Mouse (Mus musculus): ENCODE data around the gene Cdc6. TPM values are rescaled to one million over a fixed set of nuclear protein-coding genes. Genes with fewer than 3 reads are reported as not detected.

Cdc6 gene
- polyA plus RNA-seq (2015; fragmentation: Nextera tagmentation; extraction: Ambion mirVana): 34.0 and 38.3 TPM in 2 replicates

DNA sequence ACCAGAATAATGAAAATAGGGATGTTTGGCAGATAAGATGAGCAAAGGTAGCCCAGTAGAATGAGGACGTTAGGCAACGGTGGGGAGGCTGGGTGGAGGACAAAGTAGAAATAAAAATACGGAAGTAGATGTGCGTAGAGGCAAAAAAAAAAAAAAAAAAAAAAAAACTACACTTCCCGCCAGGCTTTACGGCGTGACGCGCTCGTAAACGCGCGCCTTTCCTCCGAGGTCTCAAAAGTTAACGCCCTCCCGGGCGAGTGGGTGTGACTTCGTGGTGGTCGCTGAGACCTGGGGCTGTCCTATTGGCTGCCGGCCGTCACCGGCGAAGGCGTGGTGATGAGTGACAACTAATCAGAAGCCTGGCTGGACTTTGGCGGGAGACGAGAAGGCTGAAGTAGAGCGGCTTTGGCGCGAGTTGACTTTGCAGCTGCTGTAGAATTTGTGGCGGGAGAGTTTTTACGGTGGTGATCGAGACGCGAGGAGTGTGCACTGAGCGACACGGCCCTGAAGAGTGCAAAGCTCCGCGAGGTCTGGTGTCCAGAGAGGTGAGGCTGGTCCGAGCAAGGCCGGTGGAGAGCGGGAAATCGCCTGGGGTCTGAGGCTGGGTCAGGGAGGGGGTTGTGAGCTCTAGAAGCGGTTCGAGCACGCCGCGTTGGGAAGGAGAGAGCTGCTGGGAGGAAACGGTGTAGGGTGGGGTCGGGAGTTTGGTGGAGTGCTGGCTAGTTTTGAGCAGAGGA is at the start of gene Cdc6:
Gene Cdc6 (plus strand): TSS at position 365 of the 737 bp plus-strand sequence.
- Histone ChIP-seq H3K9ac (ENCODE audit: low read length) (peak within 1 kb of the TSS; percentile 67), H3K27me3 (ENCODE audit: control insufficient read depth, insufficient read depth, low read depth, low read length) (no peaks in the 10 kb centered on the region), H3K36me3 (ENCODE audit: control insufficient read depth, insufficient read depth, low read length) (peaks cover 10% of the 10 kb centered on the region), H3K4me1 (replicated peaks; ENCODE audit: control insufficient read depth, insufficient read depth, low read length) (peaks cover 42% of the 10 kb centered on the region), H3K27ac (ENCODE audit: low read length) (peak within 1 kb of the TSS; percentile 51), H3K4me3 (ENCODE audit: low read length) (peak within 1 kb of the TSS; percentile 64), H3K4me2 (ENCODE audit: low read depth, low read length) (peak within 1 kb of the TSS; percentile 95), H3K9me3 (ENCODE audit: control insufficient read depth, low read length) (no peaks in the 10 kb centered on the region)
- ATAC-seq (ENCODE audit: low read depth): peak; percentile 98
- under 1% methylated on average over 49 of the region's 49 CpGs for WGBS

DNA sequence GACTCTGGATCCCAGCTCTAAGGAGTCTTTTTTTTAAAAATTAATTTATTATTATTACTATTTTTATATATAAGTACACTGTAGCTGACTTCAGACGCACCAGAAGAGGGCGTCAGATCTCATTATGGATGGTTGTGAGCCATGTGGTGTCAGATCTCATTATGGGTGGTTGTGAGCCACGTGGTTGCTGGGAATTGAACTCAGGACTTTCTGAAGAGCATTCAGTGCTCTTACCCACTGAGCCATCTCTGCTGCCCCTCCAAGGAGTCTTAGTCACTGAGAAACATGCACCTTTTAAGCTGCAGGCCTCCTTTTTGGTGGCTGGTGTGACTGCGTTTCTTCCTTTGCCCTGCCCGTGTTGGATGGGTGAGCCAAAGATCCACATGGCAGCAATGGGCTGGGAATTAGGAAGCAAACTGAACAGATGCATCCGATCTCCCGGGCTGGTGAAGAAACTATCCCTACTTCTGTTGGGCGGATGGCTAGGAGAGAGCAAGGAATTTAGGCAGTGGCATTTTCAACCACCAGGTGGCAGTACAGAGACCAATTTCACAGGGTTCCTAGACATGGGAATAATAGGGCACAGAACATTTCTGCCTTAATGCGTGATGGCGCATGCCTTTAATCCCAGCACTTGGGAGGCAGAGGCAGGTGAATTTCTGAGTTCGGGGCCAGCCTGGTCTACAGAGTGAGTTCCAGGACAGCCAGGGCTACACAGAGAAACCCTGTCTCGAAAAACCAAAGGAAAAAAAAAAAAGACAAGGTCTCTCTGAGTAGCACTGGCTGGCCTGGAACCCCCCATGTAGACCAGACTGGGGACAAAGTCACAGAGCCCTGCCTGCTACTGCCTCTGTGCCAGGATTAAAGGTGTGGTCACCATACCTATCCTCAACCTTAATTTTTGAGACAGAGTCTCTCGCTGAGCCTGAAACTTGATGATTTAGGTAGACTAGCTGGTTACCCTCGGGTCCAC is 48.6 kb upstream of the Cdc6 start:
- WGBS: 29% methylated on average over 14 of the region's 14 CpGs
- no peak overlapping the region for H3K27ac ChIP-seq (ENCODE audit: low read length)
- H3K4me2 ChIP-seq (ENCODE audit: low read depth, low read length): no peak overlapping the region
- no peak overlapping the region for H3K4me3 ChIP-seq (ENCODE audit: low read length)
- H3K4me1 ChIP-seq (replicated peaks; ENCODE audit: control insufficient read depth, insufficient read depth, low read length): peaks cover 5% of the 10 kb centered on the region
- H3K9ac ChIP-seq (ENCODE audit: low read length): 0 out of 2 replicates have a peak overlapping the region, but pooled peaks have one; percentile 28
- ATAC-seq (ENCODE audit: low read depth): peak; percentile 73
- no peaks in the 10 kb centered on the region for H3K36me3 ChIP-seq (ENCODE audit: control insufficient read depth, insufficient read depth, low read length)
- H3K27me3 ChIP-seq (ENCODE audit: control insufficient read depth, insufficient read depth, low read depth, low read length): no peaks in the 10 kb centered on the region
- no peaks in the 10 kb centered on the region for H3K9me3 ChIP-seq (ENCODE audit: control insufficient read depth, low read length)

DNA sequence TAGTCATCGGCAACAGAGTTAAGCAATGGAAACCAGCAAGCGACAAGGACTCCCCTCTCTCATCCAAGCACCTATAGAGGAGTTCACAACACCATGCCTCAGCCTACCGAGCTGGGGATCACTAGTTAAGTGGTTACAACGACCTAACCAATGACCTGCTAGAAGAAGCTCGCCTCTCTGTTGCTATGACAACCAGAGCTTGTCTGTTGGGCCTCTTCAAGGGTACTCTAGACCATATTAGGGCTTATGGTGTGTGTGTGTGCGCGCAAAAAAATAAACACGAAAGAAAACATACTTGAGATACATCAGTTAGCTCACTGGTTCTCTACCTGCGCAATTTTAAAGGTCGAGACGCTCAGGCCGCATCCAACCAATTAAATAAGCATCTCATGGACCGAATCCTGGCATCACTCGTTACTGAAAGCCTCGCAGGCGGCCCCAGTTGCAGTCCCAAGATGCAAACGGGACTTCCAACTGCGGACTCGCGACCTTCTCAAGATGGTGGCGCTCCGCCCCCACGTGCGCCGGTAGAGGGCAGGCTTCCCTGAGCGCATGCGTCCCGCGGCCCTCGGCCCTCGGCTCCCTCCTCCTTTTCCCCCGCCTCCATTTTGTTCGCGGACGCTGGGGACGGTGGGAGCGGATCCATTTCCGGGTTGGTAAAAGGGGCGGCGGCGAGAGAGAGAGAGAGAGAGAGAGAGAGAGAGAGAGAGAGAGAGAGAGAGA is 44.4 kb upstream of the Cdc6 start, which contains the start of gene Wipf2:
Gene Wipf2 (plus strand): TSS at position 611 of the 723 bp plus-strand sequence.
- peak; percentile 92 for ATAC-seq (ENCODE audit: low read depth)
- peak within 1 kb of the TSS; percentile 89 for H3K27ac ChIP-seq (ENCODE audit: low read length)
- peaks cover 6% of the 10 kb centered on the region for H3K4me1 ChIP-seq (replicated peaks; ENCODE audit: control insufficient read depth, insufficient read depth, low read length)
- no peaks in the 10 kb centered on the region for H3K27me3 ChIP-seq (ENCODE audit: control insufficient read depth, insufficient read depth, low read depth, low read length)
- peak within 1 kb of the TSS; percentile 87 for H3K4me2 ChIP-seq (ENCODE audit: low read depth, low read length)
- H3K9ac ChIP-seq (ENCODE audit: low read length): peak within 1 kb of the TSS; percentile 85
- 6% methylated on average over 31 of the region's 41 CpGs for WGBS
- H3K36me3 ChIP-seq (ENCODE audit: control insufficient read depth, insufficient read depth, low read length): peaks cover 12% of the 10 kb centered on the region
- no peaks in the 10 kb centered on the region for H3K9me3 ChIP-seq (ENCODE audit: control insufficient read depth, low read length)
- peak within 1 kb of the TSS; percentile 73 for H3K4me3 ChIP-seq (ENCODE audit: low read length)

DNA sequence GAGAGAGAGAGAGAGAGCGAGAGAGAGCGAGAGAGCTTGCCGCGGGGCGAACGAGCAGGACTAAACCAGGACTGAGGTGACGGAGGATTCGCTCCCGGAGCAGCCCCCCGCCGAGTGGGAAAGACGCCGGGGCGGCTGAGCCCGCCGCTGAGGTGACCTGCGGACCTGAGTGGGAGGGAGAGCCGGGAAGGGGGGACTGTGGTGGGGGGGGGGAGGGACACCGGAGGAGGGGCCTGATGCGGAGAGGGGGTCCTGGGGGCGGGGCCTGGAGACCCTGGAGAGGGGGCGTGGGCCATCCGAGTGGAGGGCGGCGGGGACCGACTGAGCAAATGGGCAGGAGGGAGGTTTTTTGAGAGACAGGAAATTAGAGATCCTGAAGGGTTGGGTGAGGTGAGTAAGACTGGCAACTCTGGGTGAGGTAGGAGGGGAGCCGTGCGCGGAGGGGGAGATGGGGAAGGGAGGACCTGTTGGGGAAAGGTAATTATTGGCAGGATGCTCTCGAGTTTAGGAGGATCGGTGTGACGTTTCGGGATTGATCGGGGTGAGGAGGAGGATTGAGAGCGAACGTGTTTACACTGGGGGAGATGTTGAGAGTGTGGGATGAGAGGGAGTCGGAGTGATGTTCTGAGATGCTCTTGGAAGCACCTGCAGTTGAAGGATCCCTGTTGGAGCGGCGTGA is 43.7 kb upstream of the Cdc6 start:
- Histone ChIP-seq H3K9me3 (ENCODE audit: control insufficient read depth, low read length) (no peaks in the 10 kb centered on the region), H3K9ac (ENCODE audit: low read length) (peak overlapping the region; percentile 85), H3K27ac (ENCODE audit: low read length) (peak overlapping the region; percentile 89), H3K4me1 (replicated peaks; ENCODE audit: control insufficient read depth, insufficient read depth, low read length) (peaks cover 6% of the 10 kb centered on the region), H3K4me3 (ENCODE audit: low read length) (peak overlapping the region; percentile 73), H3K27me3 (ENCODE audit: control insufficient read depth, insufficient read depth, low read depth, low read length) (no peaks in the 10 kb centered on the region), H3K4me2 (ENCODE audit: low read depth, low read length) (peak overlapping the region; percentile 87), H3K36me3 (ENCODE audit: control insufficient read depth, insufficient read depth, low read length) (peaks cover 12% of the 10 kb centered on the region)
- WGBS: under 1% methylated on average over 31 of the region's 39 CpGs
- ATAC-seq (ENCODE audit: low read depth): peak; percentile 73

DNA sequence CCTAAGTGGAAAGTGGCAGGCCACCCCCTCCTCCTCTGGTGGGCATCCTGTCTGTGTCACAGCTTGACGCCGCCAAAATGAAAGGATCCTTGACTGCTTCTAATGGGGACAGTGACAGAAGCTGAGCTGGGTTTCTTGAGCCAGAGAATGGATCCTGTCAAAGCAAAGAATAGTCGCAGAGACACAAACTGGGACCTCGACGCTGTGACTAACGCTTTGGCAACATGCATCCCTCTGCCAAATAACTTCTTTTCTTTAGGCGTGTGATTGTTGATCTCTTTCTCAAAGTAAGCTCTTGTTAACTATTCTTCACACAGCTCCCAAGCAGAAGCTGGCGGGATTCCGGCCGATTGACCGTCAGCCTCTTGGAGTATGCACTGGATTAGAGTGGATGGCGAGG is 40.3 kb upstream of the Cdc6 start:
- WGBS: 88% methylated on average over 12 of the region's 12 CpGs
- ATAC-seq (ENCODE audit: low read depth): no peak
- H3K4me1 ChIP-seq (replicated peaks; ENCODE audit: control insufficient read depth, insufficient read depth, low read length): peaks cover 11% of the 10 kb centered on the region
- H3K9ac ChIP-seq (ENCODE audit: low read length): no peak overlapping the region
- H3K27me3 ChIP-seq (ENCODE audit: control insufficient read depth, insufficient read depth, low read depth, low read length): no peaks in the 10 kb centered on the region
- peaks cover 14% of the 10 kb centered on the region for H3K36me3 ChIP-seq (ENCODE audit: control insufficient read depth, insufficient read depth, low read length)
- H3K4me3 ChIP-seq (ENCODE audit: low read length): no peak overlapping the region
- no peaks in the 10 kb centered on the region for H3K9me3 ChIP-seq (ENCODE audit: control insufficient read depth, low read length)
- H3K27ac ChIP-seq (ENCODE audit: low read length): no peak overlapping the region
- H3K4me2 ChIP-seq (ENCODE audit: low read depth, low read length): no peak overlapping the region

DNA sequence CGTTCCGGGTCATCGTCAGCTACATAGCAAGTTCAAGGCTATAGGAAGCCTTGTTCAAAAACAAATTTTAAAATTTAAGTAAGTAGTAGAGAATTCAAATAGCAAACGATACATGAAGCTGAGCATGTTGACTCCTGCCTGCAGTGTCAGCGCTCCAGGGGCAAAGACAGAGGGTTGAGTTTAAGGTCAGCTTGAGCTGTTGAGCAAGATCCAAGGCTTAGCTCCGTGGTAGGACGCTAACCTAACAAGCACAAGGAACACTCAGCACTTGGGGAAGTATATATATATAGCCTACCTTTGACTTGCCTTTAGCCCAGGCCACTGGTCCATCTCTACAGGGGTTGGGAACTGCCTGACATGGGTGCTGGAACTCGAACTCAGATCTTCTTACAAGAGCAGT is 37.7 kb upstream of the Cdc6 start:
- no peak for ATAC-seq (ENCODE audit: low read depth)
- no peak overlapping the region for H3K9ac ChIP-seq (ENCODE audit: low read length)
- peaks cover 17% of the 10 kb centered on the region for H3K36me3 ChIP-seq (ENCODE audit: control insufficient read depth, insufficient read depth, low read length)
- H3K27me3 ChIP-seq (ENCODE audit: control insufficient read depth, insufficient read depth, low read depth, low read length): no peaks in the 10 kb centered on the region
- H3K27ac ChIP-seq (ENCODE audit: low read length): no peak overlapping the region
- H3K4me3 ChIP-seq (ENCODE audit: low read length): no peak overlapping the region
- peaks cover 4% of the 10 kb centered on the region; the same call in 1 of the 2 replicates for H3K4me1 ChIP-seq (replicated peaks; ENCODE audit: control insufficient read depth, insufficient read depth, low read length)
- 81% methylated on average over 8 of the region's 8 CpGs for WGBS
- no peaks in the 10 kb centered on the region for H3K9me3 ChIP-seq (ENCODE audit: control insufficient read depth, low read length)
- no peak overlapping the region for H3K4me2 ChIP-seq (ENCODE audit: low read depth, low read length)

DNA sequence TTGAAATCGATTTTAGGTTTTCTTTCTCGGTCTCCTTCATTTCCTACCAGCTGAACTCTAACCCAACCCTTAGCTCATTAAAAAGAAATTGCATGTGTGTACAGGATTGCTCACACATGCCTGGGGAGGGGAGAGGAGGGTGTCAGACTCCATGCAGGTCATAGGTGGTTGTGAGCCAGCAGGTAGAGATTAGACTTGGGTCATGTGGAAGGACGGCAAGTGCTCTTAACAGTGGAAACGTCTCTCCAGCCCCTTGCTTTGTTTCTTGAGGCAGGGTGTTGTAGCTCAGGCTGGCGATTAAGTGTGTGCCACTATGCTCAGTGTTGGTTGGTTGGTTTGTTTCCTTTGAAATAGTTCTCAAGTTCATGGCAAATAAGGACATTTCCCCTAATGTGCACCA is 36.8 kb upstream of the Cdc6 start:
- ATAC-seq (ENCODE audit: low read depth): no peak
- Histone ChIP-seq H3K27ac (ENCODE audit: low read length) (no peak overlapping the region), H3K9me3 (ENCODE audit: control insufficient read depth, low read length) (no peaks in the 10 kb centered on the region), H3K27me3 (ENCODE audit: control insufficient read depth, insufficient read depth, low read depth, low read length) (no peaks in the 10 kb centered on the region), H3K4me3 (ENCODE audit: low read length) (no peak overlapping the region), H3K9ac (ENCODE audit: low read length) (no peak overlapping the region), H3K36me3 (ENCODE audit: control insufficient read depth, insufficient read depth, low read length) (peaks cover 17% of the 10 kb centered on the region), H3K4me1 (replicated peaks; ENCODE audit: control insufficient read depth, insufficient read depth, low read length) (peaks cover 4% of the 10 kb centered on the region; the same call in 1 of the 2 replicates), H3K4me2 (ENCODE audit: low read depth, low read length) (no peak overlapping the region)
- WGBS: 70% methylated on average over 5 of the region's 5 CpGs

DNA sequence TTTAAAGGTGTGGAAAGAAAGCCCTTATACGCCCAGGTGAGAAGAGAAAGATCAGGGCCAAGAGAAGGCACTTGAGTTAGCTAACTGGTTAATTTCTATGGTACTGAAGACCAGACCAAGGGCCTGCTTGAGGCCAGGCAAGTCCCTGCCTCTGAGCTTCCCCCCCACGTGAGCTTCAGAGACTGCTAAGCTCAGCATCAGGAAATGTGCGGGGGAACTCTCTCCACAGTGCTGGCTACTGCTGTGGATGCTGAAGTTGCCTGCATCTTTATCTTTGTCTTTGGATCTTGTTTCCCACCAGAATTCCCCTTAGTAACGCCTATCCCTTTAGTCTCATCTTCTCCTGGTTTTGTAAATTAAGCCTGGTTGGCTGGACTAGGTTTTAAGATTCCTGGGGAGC is 36.2 kb upstream of the Cdc6 start:
- peaks cover 17% of the 10 kb centered on the region for H3K36me3 ChIP-seq (ENCODE audit: control insufficient read depth, insufficient read depth, low read length)
- WGBS: 69% methylated on average over 4 of the region's 4 CpGs
- H3K9ac ChIP-seq (ENCODE audit: low read length): no peak overlapping the region

More for the DNA sequence above, 36.2 kb upstream of the Cdc6 start:
- Histone ChIP-seq H3K9me3 (ENCODE audit: control insufficient read depth, low read length) (no peaks in the 10 kb centered on the region), H3K27me3 (ENCODE audit: control insufficient read depth, insufficient read depth, low read depth, low read length) (no peaks in the 10 kb centered on the region), H3K4me2 (ENCODE audit: low read depth, low read length) (no peak overlapping the region), H3K4me3 (ENCODE audit: low read length) (no peak overlapping the region), H3K27ac (ENCODE audit: low read length) (no peak overlapping the region), H3K4me1 (replicated peaks; ENCODE audit: control insufficient read depth, insufficient read depth, low read length) (peaks cover 4% of the 10 kb centered on the region; the same call in 1 of the 2 replicates)
- ATAC-seq (ENCODE audit: low read depth): no peak

Measured in lung, embryonic 16.5 days (tissue).